In genomic region chr15:77523186-77523843, GRCm38 (mm10) we compare ENCODE assay signal across 12 mouse cellular contexts. TPM values are rescaled to one million over a fixed set of nuclear protein-coding genes. Genes with fewer than 3 reads are reported as not detected.
A peak's percentile ranks its signal among the peaks of the same experiment; 100 is the strongest.
DNase-seq lines count a peak whose midpoint lies in the region; ATAC-seq and TF ChIP-seq lines count a peak whose summit lies in the region.
"Not testable (repeated sequence)": the region's sequence is repeated elsewhere in the genome, so short reads cannot be mapped to it uniquely, and the experiment has no call there.
"Had no signal": no experiment of that assay in that cellular context is flagged by ENCODE, and none has a peak within 500 bp of the region (broad histone marks: within the 10 kb centered on the region; RNA-seq: fewer than 3 reads in every experiment).

No protein-coding gene starts in this region.

- WGBS in embryonic facial prominence, embryonic 11.5 days, result 16% methylated on average over 6 of the region's 6 CpGs
- WGBS in kidney, embryonic 14.5 days, result 19% methylated on average over 6 of the region's 6 CpGs
- 20% methylated on average over 6 of the region's 6 CpGs for WGBS in neural tube, embryonic 11.5 days

- peak; percentile 44; the same call in 1 of the 2 replicates for TF ChIP-seq CTCF in testis, adult 2 months (IDR thresholded peaks at IDR 0.05; ENCODE audit: control insufficient read depth, insufficient read depth, insufficient replicate concordance, low read depth, low read length)

- H3K9ac ChIP-seq in embryonic facial prominence, embryonic 11.5 days (replicated peaks; ENCODE audit: low read length); kidney, embryonic 14.5 days (ENCODE audit: low read depth, low read length); neural tube, embryonic 11.5 days (ENCODE audit: low read length): not testable (repeated sequence)

- H3K4me3 ChIP-seq in embryonic facial prominence, embryonic 11.5 days (ENCODE audit: low read depth, low read length); kidney, embryonic 14.5 days (ENCODE audit: low read length); neural tube, embryonic 11.5 days (ENCODE audit: low read depth, low read length); testis, adult 2 months (ENCODE audit: control insufficient read depth, low read depth, low read length): not testable (repeated sequence)

- H3K4me1 ChIP-seq in embryonic facial prominence, embryonic 11.5 days (ENCODE audit: control insufficient read depth, insufficient read depth, low read length); kidney, embryonic 14.5 days (ENCODE audit: control insufficient read depth, insufficient read depth, low read length); neural tube, embryonic 11.5 days (ENCODE audit: control insufficient read depth, insufficient read depth, low read length); testis, adult 2 months (ENCODE audit: control insufficient read depth, insufficient read depth, low read length): not testable (repeated sequence)

- not testable (repeated sequence) for H3K9me3 ChIP-seq in embryonic facial prominence, embryonic 11.5 days (replicated peaks; ENCODE audit: control insufficient read depth, low read length); kidney, embryonic 14.5 days (ENCODE audit: control insufficient read depth, low read length); neural tube, embryonic 11.5 days (ENCODE audit: control insufficient read depth, low read length)

- DNase-seq in B cell, adult 2 months, result peak; percentile 13 to 15
- peak; percentile 76 to 85 for DNase-seq in adrenal gland, postnatal 36 days
- peak; percentile 64 for DNase-seq in embryonic facial prominence, embryonic 11.5 days (ENCODE audit: low spot score)
- peak; percentile 16 to 48 for DNase-seq in heart, adult 9 months (ENCODE audit: low spot score in 2 of 2)
- DNase-seq in liver, result peak; percentile 40
- peak; percentile 64 for DNase-seq in neural tube, embryonic 11.5 days (ENCODE audit: low spot score)

- not testable (repeated sequence) for H3K36me3 ChIP-seq in embryonic facial prominence, embryonic 11.5 days (replicated peaks; ENCODE audit: control insufficient read depth, insufficient read depth, low read depth, low read length); kidney, embryonic 14.5 days (ENCODE audit: control insufficient read depth, insufficient read depth, low read length); neural tube, embryonic 11.5 days (ENCODE audit: control insufficient read depth, insufficient read depth, low read length); testis, adult 2 months (ENCODE audit: control insufficient read depth, insufficient read depth, low read length)

- ATAC-seq in embryonic facial prominence, embryonic 11.5 days (replicated peaks; ENCODE audit: insufficient number of reproducible peaks, low FRiP score, low TSS enrichment, low read depth); neural tube, embryonic 11.5 days (ENCODE audit: insufficient read depth, low FRiP score, low TSS enrichment): not testable (repeated sequence)
- peak; percentile 46; the same call in 1 of the 2 replicates for ATAC-seq in kidney, embryonic 14.5 days (ENCODE audit: low FRiP score, low TSS enrichment)

- TF ChIP-seq POLR2A in testis, adult 2 months (IDR thresholded peaks at IDR 0.05; ENCODE audit: control insufficient read depth, low read depth, low read length), result not testable (repeated sequence)

- not testable (repeated sequence) for H3K27me3 ChIP-seq in embryonic facial prominence, embryonic 11.5 days (ENCODE audit: control insufficient read depth, insufficient read depth, low read length); kidney, embryonic 14.5 days (ENCODE audit: control insufficient read depth, insufficient read depth, low read length); neural tube, embryonic 11.5 days (ENCODE audit: control insufficient read depth, insufficient read depth, low read length); testis, adult 2 months (ENCODE audit: control insufficient read depth, insufficient read depth, low read length)

- not testable (repeated sequence) for H3K27ac ChIP-seq in embryonic facial prominence, embryonic 11.5 days (replicated peaks; ENCODE audit: low read depth, low read length); kidney, embryonic 14.5 days (ENCODE audit: low read depth, low read length); neural tube, embryonic 11.5 days (ENCODE audit: low read depth, low read length); testis, adult 2 months (ENCODE audit: control insufficient read depth, insufficient read depth, low read depth, low read length)

- H3K4me2 ChIP-seq in embryonic facial prominence, embryonic 11.5 days (ENCODE audit: low read depth, low read length); kidney, embryonic 14.5 days (replicated peaks; ENCODE audit: low read depth, low read length); neural tube, embryonic 11.5 days (ENCODE audit: low read depth): not testable (repeated sequence)

RNA-seq across cellular contexts. Expression of gene Apol7c, which starts 9.8 kb away (rescaled TPM):
- total RNA-seq in adrenal gland, postnatal 36 days (2021), result not detected
- not detected in 2 replicates for polyA plus RNA-seq in embryonic facial prominence, embryonic 11.5 days (2014; fragmentation: Nextera tagmentation; extraction: Ambion mirVana)
- not detected in 2 replicates for polyA plus RNA-seq in kidney, embryonic 14.5 days (2014; fragmentation: Nextera tagmentation; extraction: Ambion mirVana)
- polyA plus RNA-seq in neural tube, embryonic 11.5 days (2014; fragmentation: Nextera tagmentation; extraction: Ambion mirVana), result not detected in 2 replicates
- 2.2 and 2.5 TPM in 2 replicates for polyA plus RNA-seq in testis, adult 2 months (2012; rRNA removed)
- total RNA-seq: common myeloid progenitor, adult 5-6 weeks; neutrophil, adult 5-6 weeks had no signal
- polyA plus RNA-seq: heart, embryonic 14.5 days; liver, embryonic 13.5 days had no signal

RNA-seq across cellular contexts. Expression of gene Apol11a, which starts 15.2 kb away (rescaled TPM):
- not detected for total RNA-seq in adrenal gland, postnatal 36 days (2021)
- not detected in 2 replicates for polyA plus RNA-seq in embryonic facial prominence, embryonic 11.5 days (2014; fragmentation: Nextera tagmentation; extraction: Ambion mirVana)
- polyA plus RNA-seq in kidney, embryonic 14.5 days (2014; fragmentation: Nextera tagmentation; extraction: Ambion mirVana), result not detected in 2 replicates
- not detected in 2 replicates for polyA plus RNA-seq in neural tube, embryonic 11.5 days (2014; fragmentation: Nextera tagmentation; extraction: Ambion mirVana)
- 0.15 and 0.22 TPM in 2 replicates for polyA plus RNA-seq in testis, adult 2 months (2012; rRNA removed)
- total RNA-seq: common myeloid progenitor, adult 5-6 weeks; neutrophil, adult 5-6 weeks had no signal
- polyA plus RNA-seq: heart, embryonic 14.5 days had no signal

RNA-seq across cellular contexts. Expression of gene 1700025B11Rik, which starts 38.4 kb away (rescaled TPM):
- total RNA-seq in adrenal gland, postnatal 36 days (2021), result not detected
- polyA plus RNA-seq in embryonic facial prominence, embryonic 11.5 days (2014; fragmentation: Nextera tagmentation; extraction: Ambion mirVana), result not detected in 2 replicates
- not detected in 2 replicates for polyA plus RNA-seq in kidney, embryonic 14.5 days (2014; fragmentation: Nextera tagmentation; extraction: Ambion mirVana)
- not detected in 2 replicates for polyA plus RNA-seq in neural tube, embryonic 11.5 days (2014; fragmentation: Nextera tagmentation; extraction: Ambion mirVana)
- polyA plus RNA-seq in testis, adult 2 months (2012; rRNA removed), result 107 and 146 TPM in 2 replicates
- total RNA-seq: common myeloid progenitor, adult 5-6 weeks; neutrophil, adult 5-6 weeks had no signal
- polyA plus RNA-seq: heart, embryonic 14.5 days; liver, embryonic 13.5 days had no signal

RNA-seq across cellular contexts. Expression of gene Apol10a, which starts 46.5 kb away (rescaled TPM):
- under 1 TPM in 1 of 2 experiments, not detected in 1; 0.10 TPM for total RNA-seq in adrenal gland, postnatal 36 days (2021)
- polyA plus RNA-seq in embryonic facial prominence, embryonic 11.5 days (2014; fragmentation: Nextera tagmentation; extraction: Ambion mirVana), result not detected in 2 replicates
- polyA plus RNA-seq in kidney, embryonic 14.5 days (2014; fragmentation: Nextera tagmentation; extraction: Ambion mirVana), result not detected in 2 replicates
- polyA plus RNA-seq in neural tube, embryonic 11.5 days (2014; fragmentation: Nextera tagmentation; extraction: Ambion mirVana), result not detected in 2 replicates
- polyA plus RNA-seq in testis, adult 2 months (2012; rRNA removed), result 0.28 and 0.38 TPM in 2 replicates
- total RNA-seq: common myeloid progenitor, adult 5-6 weeks; neutrophil, adult 5-6 weeks had no signal
- polyA plus RNA-seq: heart, embryonic 14.5 days had no signal

Comparison
In these comparisons a context has a peak if more than half of its experiments do, and no peak if none do; other contexts are left out.
1. DNase-seq: peak in every context shown above with its lines; median percentile 80 in adrenal gland, postnatal 36 days; 64 in embryonic facial prominence, embryonic 11.5 days; 64 in neural tube, embryonic 11.5 days; 40 in liver; 32 in heart, adult 9 months; 14 in B cell, adult 2 months.
2. RNA of gene 1700025B11Rik, which starts 38.4 kb away (polyA plus RNA-seq): 107 to 146 TPM in testis, adult 2 months; not detected in embryonic facial prominence, embryonic 11.5 days, not detected in kidney, embryonic 14.5 days and not detected in neural tube, embryonic 11.5 days; every median in the first group is over 100 times any median in the second.